Mouse (Mus musculus) adrenal gland, postnatal 36 days (tissue): ENCODE measurements around the gene Pik3c2b. TPM values are rescaled to one million over a fixed set of nuclear protein-coding genes. Genes with fewer than 3 reads are reported as not detected.
A peak's percentile ranks its signal among the peaks of the same experiment; 100 is the strongest.

Experiments used
- DNase-seq, 2 experiments: peaks; one replicate each; pipeline ENCODE4 v3.0.0; 2021; ENCODE audit warnings: mixed read lengths in 1 of 2
- total RNA-seq, 2 experiments: library from RNA; stranded (reverse); gene quantifications; 2 replicates each; pipeline ENCODE4 v1.2.3; 2021

Pik3c2b gene
- total RNA-seq, 2 experiments from 2014 or later: 5.4 to 6.3 TPM

- peak; percentile 16 to 47 for DNase-seq
These were observed 27.9 kb downstream of the Pik3c2b start for GRCm38 (mm10) chr1:133073327-133073856.

- no peak for DNase-seq
These were observed 29.1 kb downstream of the Pik3c2b start for GRCm38 (mm10) chr1:133074541-133074940.

GRCm38 (mm10) chr1:133075651-133076400, 30.4 kb downstream of the Pik3c2b start:
- no peak for DNase-seq

GRCm38 (mm10) chr1:133076681-133077514, 31.4 kb downstream of the Pik3c2b start:
- DNase-seq: no peak

DNA sequence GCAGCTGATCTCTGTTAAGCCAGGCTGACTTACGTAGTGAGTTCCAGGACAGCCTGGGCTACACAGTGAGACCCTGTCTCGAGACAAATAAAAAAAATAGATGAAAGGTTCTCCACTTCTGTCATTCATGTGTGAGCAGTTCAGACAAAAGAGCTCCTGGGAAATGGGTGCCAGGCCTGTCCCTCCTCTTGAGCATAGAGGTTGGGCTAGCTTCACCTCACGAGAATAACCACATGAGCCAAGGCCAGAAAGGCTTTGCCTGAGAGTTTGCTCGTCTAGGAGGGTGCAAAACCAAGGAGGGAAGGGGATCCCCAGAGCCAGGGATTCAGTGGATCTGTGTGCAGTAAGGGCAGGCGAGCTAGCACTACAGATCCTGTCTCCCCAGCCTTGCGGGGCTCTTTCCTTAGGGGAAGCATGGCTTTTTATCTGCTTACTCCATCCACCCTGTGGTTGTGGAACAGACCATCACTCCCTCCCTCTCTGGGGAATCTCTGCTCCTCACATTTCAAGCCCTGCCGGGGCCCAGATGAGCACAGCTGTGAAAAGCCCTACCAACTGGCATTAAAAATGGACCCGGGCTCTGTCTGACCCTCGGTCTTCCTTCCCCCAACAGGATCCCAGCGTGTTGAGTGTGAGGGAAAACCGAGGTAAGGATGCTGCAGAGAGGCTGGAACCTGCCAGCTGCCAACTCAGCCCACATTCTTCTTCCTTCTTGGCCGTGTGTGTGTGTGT, 32.3 kb downstream of the Pik3c2b start:
- DNase-seq: no peak

- no peak for DNase-seq
These were observed 32.9 kb downstream of the Pik3c2b start for GRCm38 (mm10) chr1:133078338-133078727.

GRCm38 (mm10) chr1:133079509-133079908, 34.0 kb downstream of the Pik3c2b start:
- DNase-seq: no peak

GRCm38 (mm10) chr1:133080079-133080561, 34.7 kb downstream of the Pik3c2b start:
- DNase-seq: no peak

DNA sequence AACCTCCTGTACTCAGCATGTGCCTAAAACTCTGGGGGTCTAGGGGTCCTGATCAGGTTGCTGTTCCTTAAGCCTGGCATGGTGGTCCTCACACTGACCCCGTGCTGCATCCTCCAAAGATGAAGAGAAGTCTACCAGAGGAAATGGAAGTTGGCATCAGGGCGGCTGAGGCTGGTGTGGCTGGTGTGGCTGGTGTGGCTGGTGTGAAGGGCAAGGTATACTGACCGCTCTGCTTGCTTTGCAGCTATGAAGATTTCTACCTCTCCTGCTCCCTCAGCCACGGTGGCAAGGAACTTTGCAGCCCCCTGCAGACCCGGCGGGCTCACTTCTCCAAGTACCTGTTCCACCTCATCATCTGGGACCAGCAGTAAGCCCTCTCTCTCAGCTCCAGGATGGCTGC, 35.2 kb downstream of the Pik3c2b start:
- no peak for DNase-seq

GRCm38 (mm10) chr1:133083003-133083546, 37.6 kb downstream of the Pik3c2b start:
- no peak for DNase-seq

GRCm38 (mm10) chr1:133083942-133084625, 38.6 kb downstream of the Pik3c2b start:
- no peak for DNase-seq

DNA sequence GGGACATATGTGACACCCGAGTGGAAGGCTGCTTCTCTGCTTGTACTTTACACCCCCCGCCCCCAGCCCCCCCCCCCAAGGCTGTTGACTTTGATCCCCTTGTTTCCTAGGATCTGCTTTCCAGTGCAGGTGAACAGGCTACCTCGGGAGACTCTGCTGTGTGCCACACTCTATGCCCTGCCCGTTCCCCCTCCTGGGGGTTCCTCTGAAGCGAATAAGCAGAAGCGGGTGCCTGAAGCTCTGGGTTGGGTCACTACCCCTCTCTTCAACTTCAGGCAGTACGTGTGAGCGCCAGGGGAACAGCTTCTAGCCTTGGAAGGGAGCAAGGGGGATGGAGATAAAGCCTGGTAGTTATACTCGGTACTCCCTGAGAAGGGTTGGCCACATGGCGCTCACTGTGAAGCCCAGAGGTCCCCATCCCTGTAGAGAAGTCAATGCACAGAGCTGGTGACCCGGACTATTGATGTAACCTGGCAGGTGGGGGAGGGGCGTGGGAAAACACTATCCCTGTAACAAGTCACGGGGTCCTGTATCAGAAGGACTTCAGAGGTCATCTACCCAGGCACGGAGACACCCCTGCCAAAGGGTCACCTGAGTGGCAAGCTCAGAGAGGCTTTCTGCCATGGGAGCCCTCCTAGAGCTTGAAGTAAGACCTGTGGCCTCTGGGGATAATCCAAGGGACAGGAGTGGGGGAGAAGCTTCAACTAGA, 39.4 kb downstream of the Pik3c2b start:
- no peak for DNase-seq

GRCm38 (mm10) chr1:133085417-133085742, 39.9 kb downstream of the Pik3c2b start:
- DNase-seq: no peak

DNA sequence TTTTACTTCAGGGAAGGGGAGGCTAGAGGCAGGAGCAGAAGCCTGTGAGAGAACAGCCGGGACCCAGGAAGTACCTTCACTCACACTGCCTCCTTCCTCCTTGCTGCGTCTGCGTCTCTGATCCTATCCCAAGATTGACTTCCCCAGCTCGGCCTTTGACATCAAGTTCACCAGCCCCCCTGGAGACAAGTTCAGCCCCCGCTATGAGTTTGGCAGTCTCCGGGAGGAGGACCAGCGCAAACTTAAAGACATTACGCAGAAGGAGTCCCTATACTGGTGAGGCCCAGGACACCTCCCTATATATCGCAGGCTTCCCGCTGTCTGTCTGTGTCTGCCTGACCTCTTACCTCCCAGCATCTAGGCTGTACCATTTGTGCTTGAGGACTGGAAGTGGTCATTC, 41.3 kb downstream of the Pik3c2b start:
- no peak for DNase-seq

DNA sequence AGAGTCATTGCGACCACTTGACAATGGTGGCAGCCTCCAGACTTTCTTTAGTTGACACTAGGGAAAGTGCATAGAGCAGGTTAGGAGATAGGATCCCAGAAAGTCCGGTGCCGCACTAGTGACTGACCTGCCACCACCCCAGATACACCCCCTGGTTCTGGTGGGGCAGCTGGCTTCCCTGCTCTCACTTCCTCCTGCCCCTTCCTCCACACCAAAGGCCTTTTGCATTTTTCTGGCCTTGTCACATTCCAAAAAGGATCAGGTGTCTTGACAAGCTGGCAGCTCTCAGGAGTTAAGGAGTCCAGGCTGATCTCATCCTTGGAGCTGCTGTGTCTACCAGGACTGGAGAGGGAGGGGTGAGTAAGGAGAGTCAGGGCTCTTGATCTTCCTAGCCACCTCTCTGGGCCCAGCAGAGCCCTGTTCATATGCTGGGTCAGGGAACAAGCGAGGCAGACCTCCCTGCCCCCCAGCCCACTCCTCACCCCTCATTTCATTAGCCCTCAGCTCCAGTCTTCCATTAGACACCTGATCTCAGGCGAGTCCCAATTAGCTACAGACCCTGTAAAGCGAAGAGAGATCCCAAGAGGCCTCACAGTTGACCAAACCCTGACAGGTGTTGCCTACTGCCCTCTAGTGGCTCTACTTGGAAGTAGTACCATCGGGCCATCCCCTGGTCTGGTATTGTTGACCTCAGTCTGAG, 41.9 kb downstream of the Pik3c2b start:
- DNase-seq: peak; percentile 61 to 72

GRCm38 (mm10) chr1:133088196-133088595, 42.7 kb downstream of the Pik3c2b start:
- no peak for DNase-seq

- DNase-seq: no peak
These were observed 43.9 kb downstream of the Pik3c2b start for GRCm38 (mm10) chr1:133089415-133089814.

- no peak for DNase-seq
These were observed 45.2 kb downstream of the Pik3c2b start for GRCm38 (mm10) chr1:133090641-133091040.

DNA sequence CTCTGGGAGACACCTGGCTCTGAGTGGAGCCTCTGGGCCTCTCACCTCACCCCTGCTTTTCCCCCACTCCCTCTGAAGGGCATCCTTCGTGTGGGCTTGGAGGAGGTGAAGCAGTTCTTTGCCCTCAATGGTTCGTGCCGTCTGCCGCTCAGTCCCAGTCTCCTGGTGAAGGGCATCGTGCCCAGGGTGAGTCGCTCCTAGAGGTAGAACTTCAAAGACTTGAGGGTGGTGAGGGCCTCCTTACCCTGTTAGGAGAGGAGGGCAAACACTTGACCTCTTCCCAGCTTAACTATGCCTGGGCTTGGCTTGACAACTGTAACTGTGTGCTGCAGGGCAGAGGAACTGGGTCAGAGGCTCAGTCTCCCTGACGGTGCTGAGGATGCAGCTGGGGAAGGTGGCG, 46.0 kb downstream of the Pik3c2b start:
- no peak for DNase-seq

GRCm38 (mm10) chr1:133093719-133094118, 48.3 kb downstream of the Pik3c2b start:
- no peak for DNase-seq
